Mouse (Mus musculus): ENCODE data around the gene Copz2. TPM values are rescaled to one million over a fixed set of nuclear protein-coding genes. Genes with fewer than 3 reads are reported as not detected.

Copz2 gene
- total RNA-seq (2012; rRNA removed): 1.3 and 4.1 TPM in 2 replicates
- 0.28 and 0.35 TPM in 2 replicates for total RNA-seq (2014; rRNA removed)
- 0.87 and 0.99 TPM in 2 replicates for polyA plus RNA-seq (2012; ENCODE audit: insufficient read length, low read depth)

- in situ Hi-C loops (cut with MboI; ENCODE audit: low pct_ligation_motif_present, low pct_unique_long_range_greater_than_20kb, low sequenced_read_pairs): loop anchor here (5.0 to 25.0 kb wide), 3 partner anchors 73 to 413 kb away; partner anchors contain the start of gene Snx11
- dilution Hi-C loops (cut with MboI; ENCODE audit: extremely low pct_ligation_motif_present, extremely low pct_unique_long_range_greater_than_20kb, low sequenced_read_pairs): no loop called here
- no peaks in the 10 kb centered on the region for H3K36me3 ChIP-seq (replicated peaks in 1 of 2; ENCODE audit: control insufficient read depth in 1 of 2, insufficient read depth in 1 of 2, low read length in 1 of 2)
- H3K9ac ChIP-seq (ENCODE audit: insufficient read depth, low read depth): no peak within 1 kb of the TSS
- H3K4me2 ChIP-seq (ENCODE audit: insufficient read depth, low read depth, poor library complexity, severe bottlenecking): peak within 1 kb of the TSS; percentile 58
- H3K4me3 ChIP-seq (replicated peaks in 1 of 3; ENCODE audit: low read depth in 2 of 3, low read length in 2 of 3, poor library complexity in 1 of 3): peak within 1 kb of the TSS; percentile 22 to 50 (median 36)
- H3K27ac ChIP-seq (ENCODE audit: insufficient read depth, low read depth): no peak within 1 kb of the TSS
- no peak for DNase-seq (ENCODE audit: extremely low read depth)
- 0 out of 2 replicates have a peak, but pooled peaks have one; percentile 7 for TF ChIP-seq MXI1 (IDR thresholded peaks at IDR 0.05; ENCODE audit: low read depth, low read length)
- no peak for TF ChIP-seq SIN3A (IDR thresholded peaks at IDR 0.05; ENCODE audit: low read length)
- no peak for TF ChIP-seq MAFK (IDR thresholded peaks at IDR 0.05; ENCODE audit: insufficient replicate concordance, low read length)
- TF ChIP-seq UBTF (IDR thresholded peaks at IDR 0.05; ENCODE audit: low read depth, low read length): 0 out of 2 replicates have a peak, but pooled peaks have one; percentile 43
- peaks cover 21% of the 10 kb centered on the region for H3K27me3 ChIP-seq (replicated peaks)
- peaks cover 4 to 9% of the 10 kb centered on the region in 2 experiments for H3K4me1 ChIP-seq (ENCODE audit: control insufficient read depth in 1 of 2, insufficient read depth in 2 of 2)
- H3K9me3 ChIP-seq (replicated peaks; ENCODE audit: low read length): peaks cover 6% of the 10 kb centered on the region
- no peaks in the 10 kb centered on the region for H3K79me2 ChIP-seq (replicated peaks; ENCODE audit: control insufficient read depth, extremely low read depth, insufficient read depth, poor library complexity, severe bottlenecking)
Observed at GRCm38 (mm10) chr11:96849681-96850467, at the start of gene Copz2. Copz2 (plus strand) TSS chr11:96849870.

DNA sequence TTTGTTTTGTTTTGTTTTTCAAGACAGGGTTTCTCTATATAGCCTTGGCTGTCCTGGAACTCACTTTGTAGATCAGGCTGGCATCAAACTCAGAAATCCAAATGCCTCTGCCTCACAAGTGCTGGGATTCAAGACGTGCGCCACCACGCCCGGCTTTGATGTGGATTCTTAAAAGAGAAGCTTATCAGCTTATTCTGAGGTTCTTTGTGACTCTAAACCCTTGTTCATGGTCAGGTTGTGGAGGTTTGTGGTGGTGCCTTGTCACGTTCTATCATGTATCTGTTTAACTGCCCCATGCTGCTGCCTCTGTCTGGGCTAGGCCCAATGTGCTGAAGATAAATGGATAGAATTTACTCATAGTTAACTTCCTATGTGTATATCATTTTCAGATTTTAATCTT lies 44.1 kb upstream of the Copz2 start:
- Histone ChIP-seq H3K79me2 (replicated peaks; ENCODE audit: control insufficient read depth, extremely low read depth, insufficient read depth, poor library complexity, severe bottlenecking) (peaks cover 8% of the 10 kb centered on the region), H3K4me2 (ENCODE audit: insufficient read depth, low read depth, poor library complexity, severe bottlenecking) (no peak overlapping the region), H3K4me3 (replicated peaks in 1 of 3; ENCODE audit: low read depth in 2 of 3, low read length in 2 of 3, poor library complexity in 1 of 3) (no peak overlapping the region), H3K9me3 (replicated peaks; ENCODE audit: low read length) (peaks cover 2% of the 10 kb centered on the region), H3K36me3 (replicated peaks in 1 of 2; ENCODE audit: control insufficient read depth in 1 of 2, insufficient read depth in 1 of 2, low read length in 1 of 2) (peaks cover 59 to 91% of the 10 kb centered on the region in 2 experiments), H3K9ac (ENCODE audit: insufficient read depth, low read depth) (no peak overlapping the region), H3K27ac (ENCODE audit: insufficient read depth, low read depth) (no peak overlapping the region), H3K4me1 (ENCODE audit: control insufficient read depth in 1 of 2, insufficient read depth in 2 of 2) (no peaks in the 10 kb centered on the region), H3K27me3 (replicated peaks) (no peaks in the 10 kb centered on the region)
- DNase-seq (ENCODE audit: extremely low read depth): no peak
- no peak for TF ChIP-seq ELF1 (IDR thresholded peaks at IDR 0.05; ENCODE audit: low read depth, low read length)
- no peak for TF ChIP-seq MAX (IDR thresholded peaks at IDR 0.05; ENCODE audit: low read length)
- TF ChIP-seq NRF1 (IDR thresholded peaks at IDR 0.05; ENCODE audit: low read depth, low read length): no peak
- TF ChIP-seq KAT2A (IDR thresholded peaks at IDR 0.05; ENCODE audit: insufficient replicate concordance, low read length): no peak
- no peak for TF ChIP-seq USF1 (IDR thresholded peaks at IDR 0.05; ENCODE audit: low read depth, low read length)
- no peak for TF ChIP-seq ZC3H11A (IDR thresholded peaks at IDR 0.05; ENCODE audit: low read depth, low read length)
- TF ChIP-seq JUN (IDR thresholded peaks at IDR 0.05; ENCODE audit: insufficient read depth, low read depth, low read length): no peak
- no peak for TF ChIP-seq CHD1 (IDR thresholded peaks at IDR 0.05; ENCODE audit: low read depth, low read length)
- TF ChIP-seq RCOR1 (conservative IDR thresholded peaks at IDR 0.05; ENCODE audit: low read depth, low read length): no peak
- TF ChIP-seq ZKSCAN1 (IDR thresholded peaks at IDR 0.05; ENCODE audit: borderline replicate concordance, low read depth, low read length): no peak
- no peak for TF ChIP-seq MXI1 (IDR thresholded peaks at IDR 0.05; ENCODE audit: low read depth, low read length)
- TF ChIP-seq IRF4 (IDR thresholded peaks at IDR 0.05; ENCODE audit: low read depth, low read length): no peak
- TF ChIP-seq HCFC1 (IDR thresholded peaks at IDR 0.05; ENCODE audit: low read depth, low read length): no peak
- TF ChIP-seq POLR2AphosphoS2 (IDR thresholded peaks at IDR 0.05; ENCODE audit: low read depth, low read length): no peak
- in situ Hi-C loops (cut with MboI; ENCODE audit: low pct_ligation_motif_present, low pct_unique_long_range_greater_than_20kb, low sequenced_read_pairs): no loop called here
- dilution Hi-C loops (cut with MboI; ENCODE audit: extremely low pct_ligation_motif_present, extremely low pct_unique_long_range_greater_than_20kb, low sequenced_read_pairs): no loop called here
